Mouse (Mus musculus) left cerebral cortex, adult 2 months (tissue): Measurements from ENCODE around the gene C1qtnf4. TPM values are rescaled to one million over a fixed set of nuclear protein-coding genes. Genes with fewer than 3 reads are reported as not detected.
A peak's percentile ranks its signal among the peaks of the same experiment; 100 is the strongest.
"Not testable (repeated sequence)": the region's sequence is repeated elsewhere in the genome, so short reads cannot be mapped to it uniquely, and the experiment has no call there.

ENCODE experiments used
- DNase-seq, 2 experiments: peaks; one replicate each; pipeline ENCODE4 v3.0.0; 2021 to 2022; ENCODE audit warnings: low spot score in 2 of 2, mixed read lengths in 1 of 2; ENCODE audit errors: extremely low spot score in 1 of 2
- H3K27ac ChIP-seq: fragments of 200-600 bp; 2 replicates; pipeline ENCODE4 v1.8.1; 2022
- H3K4me3 ChIP-seq: fragments of 200-600 bp; 2 replicates; pipeline ENCODE4 v1.8.1; 2022
- CTCF ChIP-seq: fragments of 200-600 bp; IDR thresholded peaks from 2 replicates; pipeline ENCODE4 v1.8.1; 2022; ENCODE audit warnings: antibody characterized with exemption, mild to moderate bottlenecking, moderate library complexity
- intact Hi-C: fragments of 180-260 bp; cut with DNase I; formaldehyde crosslinking; loops from one replicate; pipeline ENCODE4 v1.15.1; 2025
- total RNA-seq, 2 experiments: library from RNA; stranded (reverse); gene quantifications; 2 replicates each; pipeline ENCODE4 v1.2.3; 2021

Gene C1qtnf4
- total RNA-seq, 2 experiments from 2014 or later: 259 to 287 TPM

DNA sequence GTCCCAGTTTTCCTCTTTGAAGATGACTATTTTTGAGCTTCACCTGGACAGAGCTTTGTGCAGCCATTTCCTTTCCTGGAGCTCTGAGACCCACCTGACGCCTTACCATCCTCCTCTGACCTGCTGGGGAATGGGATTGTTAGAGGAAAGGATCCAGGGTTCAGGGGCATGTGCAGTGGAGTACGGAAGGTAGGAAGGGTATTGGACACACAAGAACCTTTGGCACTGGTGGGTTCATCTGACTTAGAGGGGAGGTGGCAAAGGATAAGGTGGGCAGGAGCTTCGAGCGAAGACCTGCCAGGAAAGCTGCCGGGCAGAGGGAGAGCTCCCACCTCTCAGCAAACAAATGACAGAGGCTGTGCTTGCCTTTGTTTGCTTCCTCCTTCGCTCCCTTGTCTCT, 776 bp downstream of the C1qtnf4 start:
- Histone ChIP-seq H3K4me3 (peak overlapping the region; percentile 49), H3K27ac (peak overlapping the region; percentile 97)
- peak in 1 of 2 experiments; percentile 35 for DNase-seq
- intact Hi-C loops: loop anchor here (2.0 kb wide), 1 partner anchor 16 kb away; no protein-coding TSS in a partner anchor
- no peak for TF ChIP-seq CTCF

DNA sequence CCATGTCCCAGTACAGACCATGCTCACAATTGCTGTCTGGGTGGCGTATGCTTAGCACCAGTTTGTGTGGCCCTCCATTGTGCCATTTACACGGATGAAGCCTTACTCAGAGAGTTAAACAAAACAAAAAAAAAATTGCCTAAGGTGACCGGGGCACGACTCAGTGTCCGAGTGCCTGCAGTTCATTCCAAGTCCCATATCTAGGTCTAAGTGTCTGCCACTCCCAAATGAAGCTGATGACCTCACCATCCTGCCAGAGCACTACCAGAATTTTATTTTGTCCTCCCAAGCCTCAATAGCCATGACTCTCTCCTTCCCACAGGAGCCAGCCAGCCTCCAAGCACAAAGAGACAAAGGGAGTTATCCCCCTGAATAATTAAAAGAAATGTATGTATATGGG, 2.0 kb downstream of the C1qtnf4 start:
- no peak for DNase-seq
- Histone ChIP-seq H3K4me3 (peak overlapping the region; percentile 49), H3K27ac (peak overlapping the region; percentile 97)
- intact Hi-C loops: loop anchor here (2.0 kb wide), 1 partner anchor 17 kb away; no protein-coding TSS in a partner anchor
- no peak for TF ChIP-seq CTCF

DNA sequence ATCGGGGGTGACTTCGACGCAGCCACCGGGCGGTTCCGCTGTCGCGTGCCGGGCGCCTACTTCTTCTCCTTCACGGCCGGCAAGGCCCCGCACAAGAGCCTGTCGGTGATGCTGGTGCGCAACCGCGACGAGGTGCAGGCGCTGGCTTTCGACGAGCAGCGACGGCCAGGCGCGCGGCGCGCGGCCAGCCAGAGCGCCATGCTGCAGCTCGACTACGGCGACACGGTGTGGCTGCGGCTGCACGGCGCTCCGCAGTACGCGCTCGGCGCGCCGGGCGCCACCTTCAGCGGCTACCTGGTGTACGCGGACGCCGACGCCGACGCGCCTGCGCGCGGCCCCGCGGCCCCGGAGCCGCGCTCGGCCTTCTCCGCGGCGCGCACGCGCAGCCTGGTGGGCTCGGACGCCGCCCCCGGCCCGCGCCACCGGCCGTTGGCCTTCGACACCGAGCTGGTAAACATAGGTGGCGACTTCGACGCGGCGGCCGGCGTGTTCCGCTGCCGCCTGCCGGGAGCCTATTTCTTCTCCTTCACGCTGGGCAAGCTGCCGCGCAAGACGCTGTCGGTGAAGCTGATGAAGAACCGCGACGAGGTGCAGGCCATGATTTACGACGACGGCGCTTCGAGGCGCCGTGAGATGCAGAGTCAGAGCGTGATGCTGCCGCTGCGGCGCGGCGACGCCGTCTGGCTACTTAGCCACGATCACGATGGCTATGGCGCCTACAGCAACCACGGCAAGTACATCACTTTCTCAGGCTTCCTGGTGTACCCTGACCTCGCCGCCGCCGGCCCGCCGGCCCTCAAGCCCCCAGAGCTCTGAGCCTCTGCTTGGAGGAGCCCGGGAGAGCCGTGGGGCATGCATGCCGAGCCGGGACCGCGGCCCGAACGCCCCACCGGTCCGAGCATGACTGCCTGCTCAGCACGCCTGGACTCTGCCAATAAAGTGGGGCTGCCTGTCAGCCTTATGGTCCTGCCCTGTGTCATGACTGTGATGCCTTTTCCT, 4.2 kb downstream of the C1qtnf4 start:
- TF ChIP-seq CTCF: no peak
- intact Hi-C loops: no loop called here
- Histone ChIP-seq H3K27ac (peak overlapping the region; percentile 74), H3K4me3 (peak overlapping the region; percentile 39)
- peak in 1 of 2 experiments; percentile 67 for DNase-seq

DNA sequence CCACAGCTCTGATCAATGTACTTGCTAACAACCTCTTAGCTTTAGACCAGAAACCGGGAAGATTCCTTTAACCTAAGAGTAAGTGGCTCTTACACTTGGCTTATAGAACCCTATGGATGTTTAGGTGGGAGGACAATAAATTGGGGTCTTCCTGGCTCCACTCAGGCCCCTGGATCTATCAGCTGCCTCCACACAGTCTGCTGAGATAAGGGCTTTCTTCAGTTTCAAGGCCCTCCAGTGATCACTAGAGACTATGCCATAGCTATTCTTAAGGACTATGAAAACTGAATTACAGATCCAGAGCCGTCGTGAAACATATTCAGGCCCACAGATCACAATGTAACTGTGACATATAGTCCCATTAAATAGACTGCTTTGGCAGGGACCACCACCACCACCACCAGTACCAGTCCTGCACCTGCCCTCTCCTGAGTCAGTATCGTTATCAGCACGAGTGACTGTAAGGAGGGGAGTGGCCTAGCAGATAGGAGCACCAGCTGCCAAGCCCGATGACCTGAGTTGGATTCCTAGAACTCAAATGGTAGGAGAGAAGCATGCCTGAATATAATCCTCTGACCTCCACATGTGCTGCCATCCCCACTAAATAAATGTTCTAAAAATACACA, 8.1 kb downstream of the C1qtnf4 start:
- intact Hi-C loops: no loop called here
- no peak for DNase-seq
- Histone ChIP-seq H3K4me3 (no peak overlapping the region), H3K27ac (no peak overlapping the region)
- TF ChIP-seq CTCF: no peak

DNA sequence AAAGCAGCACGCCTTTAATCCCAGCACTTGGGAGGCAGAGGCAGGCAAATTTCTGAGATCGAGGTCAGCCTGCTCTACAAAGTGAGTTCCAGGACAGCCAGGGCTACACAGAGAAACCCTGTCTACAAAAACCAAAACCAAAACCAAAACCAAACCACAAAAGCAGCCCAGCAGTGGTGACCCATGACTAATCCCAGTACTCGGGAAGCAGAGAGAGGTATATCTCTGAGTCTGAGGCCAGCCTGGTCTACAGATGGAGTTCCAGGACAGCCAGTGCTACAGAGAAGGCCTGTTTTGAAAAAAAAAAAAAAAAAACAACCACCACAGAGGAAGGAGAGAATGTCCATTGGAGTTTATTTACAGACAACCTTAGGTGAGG, 8.6 kb downstream of the C1qtnf4 start:
- DNase-seq, intact Hi-C loops, H3K27ac ChIP-seq, H3K4me3 ChIP-seq: not testable (repeated sequence)

DNA sequence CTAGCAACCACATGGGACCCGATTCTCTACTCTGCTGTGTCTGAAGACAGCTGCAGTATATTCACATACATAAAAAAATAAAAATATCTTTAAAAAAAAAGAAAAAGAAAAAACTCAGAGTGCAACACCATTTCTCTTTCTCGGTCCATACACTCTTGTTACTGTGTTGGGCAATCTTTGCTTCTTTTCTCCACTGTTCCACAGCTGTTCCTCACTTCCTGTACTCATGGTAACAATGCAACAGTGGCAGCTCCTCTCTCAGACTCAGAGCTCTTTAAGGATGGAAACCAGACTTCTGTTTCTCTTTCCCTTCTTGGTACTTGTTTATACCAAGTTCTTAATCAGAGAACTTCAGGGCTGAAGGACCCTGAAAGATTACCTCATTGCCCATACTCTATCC, 17.7 kb downstream of the C1qtnf4 start:
- DNase-seq: no peak
- intact Hi-C loops: no loop called here
- peak overlapping the region; percentile 98; the same call in 1 of the 2 replicates for H3K27ac ChIP-seq
- peak overlapping the region; percentile 97 for H3K4me3 ChIP-seq
- TF ChIP-seq CTCF: no peak

DNA sequence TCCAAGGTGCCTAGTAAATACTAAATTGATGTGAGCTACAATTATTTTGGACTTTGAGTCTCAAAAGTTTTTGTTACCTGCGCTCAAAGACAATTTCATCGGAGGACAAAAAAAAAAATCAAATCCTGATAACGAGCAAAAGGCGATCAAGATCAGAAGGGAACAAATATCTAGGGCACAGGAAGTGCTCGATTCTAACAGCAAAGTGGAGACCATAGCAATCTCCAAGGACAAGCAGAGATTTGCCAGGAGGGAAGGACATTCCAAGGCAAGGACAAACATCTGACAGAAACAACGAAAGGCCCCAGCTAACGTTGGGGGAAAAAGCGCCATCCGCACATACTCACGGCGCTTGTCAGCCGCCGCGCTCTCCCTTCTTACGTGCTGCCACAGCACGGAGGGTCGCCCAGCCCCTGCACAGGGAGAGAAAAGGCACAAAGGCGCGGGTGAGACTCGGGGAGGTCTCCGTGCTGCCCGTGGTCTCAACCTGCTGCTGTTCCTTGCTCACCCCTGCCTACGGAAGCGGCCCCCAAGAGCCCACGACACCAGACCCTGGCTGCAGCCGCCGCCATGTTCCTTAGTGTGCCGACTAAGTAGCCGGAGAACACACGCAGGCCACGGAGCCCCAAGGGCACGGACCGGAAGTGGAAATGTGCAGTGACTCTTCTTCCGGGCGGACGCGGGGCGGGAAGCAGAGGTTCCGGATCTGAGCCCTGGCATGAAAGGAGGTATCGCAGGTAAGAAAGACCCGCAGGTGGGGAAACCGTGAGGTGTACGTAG, 18.6 kb downstream of the C1qtnf4 start, which contains the start of the genes Kbtbd4 and Ndufs3:
Kbtbd4 (plus strand) TSS at position 665 of the 780 bp plus-strand sequence.
Ndufs3 (minus strand) TSS at position 752 of the 780 bp plus-strand sequence.
- peak within 1 kb of the TSS; percentile 98 for H3K27ac ChIP-seq
- peak; percentile 86 to 87 for DNase-seq
- no peak for TF ChIP-seq CTCF
- H3K4me3 ChIP-seq: peak within 1 kb of the TSS; percentile 97
- intact Hi-C loops: no loop called here

DNA sequence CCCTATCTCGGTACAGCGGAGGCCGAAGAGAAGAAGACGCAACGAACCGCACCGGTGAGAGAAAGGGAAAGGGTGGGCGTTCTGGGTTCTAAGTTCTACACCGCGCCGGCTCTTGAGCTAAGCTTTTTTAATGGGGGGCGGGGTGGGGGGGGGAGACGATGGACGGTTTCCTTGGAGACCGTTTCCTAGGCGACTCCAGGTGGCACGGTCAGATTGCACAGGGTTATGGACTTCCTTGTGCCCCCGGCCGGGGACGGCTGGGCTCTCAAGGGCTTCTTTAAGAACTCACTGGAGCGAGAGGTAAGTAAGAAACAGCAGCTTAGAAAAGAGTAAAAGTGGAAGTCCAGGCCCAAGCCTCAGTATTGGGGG, 19.2 kb downstream of the C1qtnf4 start:
- DNase-seq: no peak
- intact Hi-C loops: no loop called here
- TF ChIP-seq CTCF: no peak
- Histone ChIP-seq H3K4me3 (peak overlapping the region; percentile 97), H3K27ac (peak overlapping the region; percentile 98)

DNA sequence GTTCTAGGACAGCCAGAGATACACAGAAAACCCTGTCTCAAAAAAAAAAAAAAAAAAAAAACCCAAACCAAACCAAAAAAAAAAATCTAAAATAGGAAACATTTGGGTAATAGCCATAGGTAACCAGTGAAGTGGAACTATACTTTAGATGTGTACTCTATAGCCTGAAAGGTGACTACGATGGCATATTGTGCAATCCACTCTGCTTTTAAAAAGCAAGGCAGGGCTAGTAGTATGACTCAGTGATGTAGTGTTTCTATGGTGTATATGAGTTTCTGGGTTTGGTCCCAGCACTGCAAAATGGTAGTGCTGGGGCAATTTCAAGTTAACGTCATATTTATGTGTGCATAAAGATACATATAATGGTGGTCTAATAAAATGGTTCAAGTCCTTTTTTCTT, 21.1 kb downstream of the C1qtnf4 start:
- intact Hi-C loops: no loop called here
- no peak overlapping the region for H3K27ac ChIP-seq
- no peak for TF ChIP-seq CTCF
- H3K4me3 ChIP-seq: no peak overlapping the region
- DNase-seq: no peak

DNA sequence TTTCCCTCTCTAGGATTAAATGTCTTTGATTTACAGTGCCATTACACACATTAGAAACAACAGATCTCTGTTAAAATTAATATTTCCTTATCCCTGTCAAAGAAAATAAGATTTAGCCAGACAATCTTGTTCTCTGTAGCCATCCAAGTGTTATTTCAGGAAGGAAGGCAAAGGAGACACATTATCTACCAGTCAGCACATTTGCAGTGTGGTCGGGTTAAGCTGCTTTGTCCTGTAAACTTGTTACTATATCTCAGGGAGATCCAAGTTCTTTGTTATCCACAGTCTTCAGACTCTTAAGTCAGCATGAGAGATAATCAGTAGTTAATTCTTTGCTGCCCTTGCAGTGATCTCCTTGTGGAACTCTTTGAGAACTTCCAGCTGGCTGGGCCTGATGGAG, 25.2 kb downstream of the C1qtnf4 start:
- intact Hi-C loops: no loop called here
- Histone ChIP-seq H3K4me3 (no peak overlapping the region), H3K27ac (no peak overlapping the region)
- no peak for TF ChIP-seq CTCF
- no peak for DNase-seq

DNA sequence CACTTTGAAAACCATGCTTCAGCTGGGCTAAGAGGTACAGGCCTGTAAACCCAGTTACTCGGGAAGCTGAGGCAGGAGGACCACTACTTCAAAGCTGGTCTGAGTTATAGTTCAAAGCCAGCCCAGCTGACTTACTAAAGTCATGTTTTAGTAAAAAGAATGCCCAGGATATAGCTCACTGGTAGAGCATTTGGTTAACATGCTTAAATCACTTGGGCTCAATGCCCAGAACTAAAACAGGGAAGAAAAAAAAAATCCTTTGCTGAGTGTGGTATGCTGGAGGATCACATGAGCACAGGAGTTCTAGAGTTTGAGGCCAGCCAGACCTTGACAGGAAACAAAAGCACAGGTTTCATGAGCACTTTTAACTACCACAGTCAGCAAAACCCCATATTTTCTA, 26.0 kb downstream of the C1qtnf4 start:
- DNase-seq: no peak
- intact Hi-C loops: no loop called here
- no peak overlapping the region for H3K27ac ChIP-seq
- H3K4me3 ChIP-seq: no peak overlapping the region
- TF ChIP-seq CTCF: no peak
